9 mouse cellular contexts compared by ENCODE assay signal in genomic region chr2:7944946-7945345, GRCm38 (mm10).
DNase-seq lines count a peak whose midpoint lies in the region.
"Had no signal": no experiment of that assay in that cellular context is flagged by ENCODE, and none has a peak within 500 bp of the region (broad histone marks: within the 10 kb centered on the region; RNA-seq: fewer than 3 reads in every experiment).

No protein-coding gene starts in this region.

- DNase-seq in cerebellum, postnatal 10 days, result peak; percentile 74 to 76
- no peak for DNase-seq in cerebellum, postnatal 36 days
- DNase-seq in kidney, postnatal 4 days, result peak; percentile 2 to 3
- no peak for DNase-seq in kidney, adult 18-20 months
- peak; percentile 25 to 65 for DNase-seq in frontal cortex, postnatal 36 days (ENCODE audit: low spot score in 2 of 2)
- peak; percentile 0 for DNase-seq in retina, postnatal 7 days (ENCODE audit: low read depth, low spot score)
- no peak for DNase-seq in spleen, postnatal 10 days (ENCODE audit: low spot score in 2 of 2)
- DNase-seq in kidney, adult 11 months, result no peak
- DNase-seq: gastrocnemius, postnatal 36 days had no signal

Comparison
In these comparisons a context has a peak if more than half of its experiments do, and no peak if none do; other contexts are left out.
1. DNase-seq: peak in cerebellum, postnatal 10 days (2 of 2), kidney, postnatal 4 days (2 of 2), frontal cortex, postnatal 36 days (2 of 2) and retina, postnatal 7 days (single experiment); none in cerebellum, postnatal 36 days (0 of 2), kidney, adult 18-20 months (single experiment), spleen, postnatal 10 days (0 of 2) and kidney, adult 11 months (single experiment).